Mouse (Mus musculus) kidney, adult 2 months (tissue): Measurements from ENCODE around the gene Ovgp1. TPM values are rescaled to one million over a fixed set of nuclear protein-coding genes. Genes with fewer than 3 reads are reported as not detected.

Source experiments
- DNase-seq: peaks from one replicate; pipeline ENCODE4 v3.0.0; 2021
- H3K27ac ChIP-seq: fragments of 200-500 bp; 2 replicates; pipeline ENCODE4 v1.5.1; 2012; ENCODE audit warnings: low read depth, low read length, control low read depth, inconsistent platforms; ENCODE audit not compliant: insufficient read depth
- H3K27me3 ChIP-seq: fragments of 200-500 bp; replicated peaks from 2 replicates; pipeline ENCODE4 v1.6.1; 2012; ENCODE audit warnings: mild to moderate bottlenecking, moderate library complexity, low read length, inconsistent platforms; ENCODE audit not compliant: control insufficient read depth, insufficient read depth
- H3K36me3 ChIP-seq: fragments of 200-500 bp; 2 replicates; pipeline ENCODE4 v1.6.1; 2012; ENCODE audit warnings: mild to moderate bottlenecking, moderate library complexity, low read length, inconsistent platforms; ENCODE audit not compliant: control insufficient read depth, insufficient read depth
- H3K4me1 ChIP-seq: fragments of 200-500 bp; 2 replicates; pipeline ENCODE4 v1.6.1; 2011; ENCODE audit warnings: low read length; ENCODE audit not compliant: control insufficient read depth, insufficient read depth
- H3K4me3 ChIP-seq: fragments of 200-500 bp; 2 replicates; pipeline ENCODE4 v1.5.1; 2011; ENCODE audit warnings: mild to moderate bottlenecking, low read depth, low read length, control low read depth; ENCODE audit not compliant: insufficient read depth
- CTCF ChIP-seq: fragments of 200-500 bp; conservative IDR thresholded peaks from 2 replicates; pipeline ENCODE4 v1.5.1; 2011; ENCODE audit warnings: low read depth, mild to moderate bottlenecking, control low read depth, low read length, moderate library complexity, mixed read lengths; ENCODE audit not compliant: insufficient read depth, insufficient read length
- POLR2A ChIP-seq: fragments of 200-500 bp; IDR thresholded peaks from one replicate; pipeline ENCODE4 v1.6.1; 2011; ENCODE audit warnings: low read depth, low read length, control low read depth
- WGBS: fragments of 180-500 bp; shearing (Covaris S2); methylation state at CpG from one replicate; pipeline ENCODE4 v1.1.7; 2018; 5-methylcytosine and 5-hydroxymethylcytosine counted together
- polyA plus RNA-seq: library from polyadenylated mRNA; depleted of rRNA; stranded (reverse); fragments of >200 nt; gene quantifications from 2 replicates; pipeline ENCODE4 v1.2.3, GENCODE M21; 2012; rRNA removed

Gene Ovgp1
- 0.69 and 0.72 TPM in 2 replicates for polyA plus RNA-seq

DNA sequence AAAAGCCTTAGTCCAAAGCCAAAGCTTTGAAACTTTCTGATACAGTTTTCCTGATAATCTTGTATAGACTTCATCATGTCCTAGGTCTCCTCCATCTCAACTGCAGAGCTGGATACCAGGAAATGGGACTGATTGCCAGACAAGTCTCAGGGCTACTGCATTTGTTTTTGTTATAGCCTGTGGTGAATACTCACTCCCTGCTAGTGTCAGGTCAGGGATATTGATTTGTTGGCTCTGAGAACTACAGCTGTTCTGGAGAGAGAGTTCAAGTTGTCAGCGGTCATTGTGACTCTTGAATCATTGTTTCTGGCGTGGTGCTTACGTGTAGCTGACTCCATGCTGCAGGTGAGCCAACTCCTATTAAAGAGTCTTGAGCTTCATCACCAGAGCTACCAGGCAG, at the start of gene Ovgp1:
Gene Ovgp1 (plus strand): TSS at position 301 of the 400 bp plus-strand sequence.
- Histone ChIP-seq H3K27ac (no peak within 1 kb of the TSS), H3K4me1 (no peaks in the 10 kb centered on the region), H3K4me3 (no peak within 1 kb of the TSS), H3K36me3 (peaks cover under 1% of the 10 kb centered on the region; the same call in 1 of the 2 replicates), H3K27me3 (no peaks in the 10 kb centered on the region)
- no peak for TF ChIP-seq POLR2A
- TF ChIP-seq CTCF = no peak
- WGBS = 73% methylated on average over 3 of the region's 3 CpGs
- DNase-seq = no peak

DNA sequence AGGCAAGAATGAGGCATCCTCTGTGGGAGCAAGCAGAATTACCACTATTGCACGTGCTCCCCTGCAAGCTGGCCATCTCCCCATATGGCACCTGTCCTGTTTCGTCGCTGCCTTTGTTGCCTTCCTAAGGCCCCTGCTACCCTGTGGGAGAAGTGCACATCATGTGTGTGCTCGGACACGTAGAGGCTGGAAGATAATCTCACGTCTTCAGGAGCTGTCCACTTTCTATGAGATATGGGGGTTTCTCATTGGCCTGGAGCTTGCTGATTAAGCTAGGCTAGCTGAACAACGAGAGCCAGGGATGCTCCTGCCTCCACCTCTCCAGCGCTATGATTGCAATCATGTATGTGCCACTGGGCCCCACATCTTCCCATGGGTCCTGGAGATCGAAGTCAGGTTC, 48.9 kb upstream of the Ovgp1 start:
- Histone ChIP-seq H3K4me3 (no peak overlapping the region), H3K27ac (no peak overlapping the region), H3K4me1 (peaks cover 3% of the 10 kb centered on the region; the same call in 1 of the 2 replicates), H3K36me3 (no peaks in the 10 kb centered on the region), H3K27me3 (no peaks in the 10 kb centered on the region)
- no peak for DNase-seq
- WGBS = 90% methylated on average over 9 of the region's 9 CpGs
- TF ChIP-seq POLR2A = no peak
- no peak for TF ChIP-seq CTCF

DNA sequence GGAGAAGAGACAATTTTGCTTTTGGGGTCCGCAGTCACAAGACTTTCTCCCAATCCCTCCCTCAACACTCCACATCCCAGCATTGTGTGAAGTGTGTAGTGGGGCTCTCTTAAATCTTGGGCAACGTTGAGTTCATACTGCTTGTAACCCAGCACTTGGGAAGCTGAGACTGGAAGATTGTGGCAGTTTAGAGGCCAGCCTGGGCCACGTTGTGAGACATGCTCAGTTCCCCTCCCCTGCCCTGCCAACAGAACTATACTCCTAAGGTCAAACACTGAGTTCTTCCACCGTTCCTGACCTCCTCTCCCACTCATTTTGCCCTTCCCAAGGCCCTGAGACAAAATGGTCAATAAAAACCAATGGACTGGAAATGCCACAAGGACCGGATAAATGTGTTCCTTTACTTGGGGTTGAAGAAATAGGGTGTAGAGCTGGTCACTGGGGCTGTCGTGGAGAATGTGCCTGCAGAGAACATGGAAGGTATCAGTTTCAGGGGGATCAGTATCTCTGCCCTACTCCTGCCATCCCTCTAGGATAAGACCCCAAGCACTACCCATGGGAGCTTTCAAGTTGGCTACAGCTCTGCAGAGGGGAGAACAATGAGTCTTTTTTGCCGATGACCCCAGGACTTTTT, 45.8 kb upstream of the Ovgp1 start:
- TF ChIP-seq CTCF = no peak
- no peak for TF ChIP-seq POLR2A
- no peaks in the 10 kb centered on the region for H3K27me3 ChIP-seq
- 39% methylated on average over 7 of the region's 7 CpGs for WGBS

DNA sequence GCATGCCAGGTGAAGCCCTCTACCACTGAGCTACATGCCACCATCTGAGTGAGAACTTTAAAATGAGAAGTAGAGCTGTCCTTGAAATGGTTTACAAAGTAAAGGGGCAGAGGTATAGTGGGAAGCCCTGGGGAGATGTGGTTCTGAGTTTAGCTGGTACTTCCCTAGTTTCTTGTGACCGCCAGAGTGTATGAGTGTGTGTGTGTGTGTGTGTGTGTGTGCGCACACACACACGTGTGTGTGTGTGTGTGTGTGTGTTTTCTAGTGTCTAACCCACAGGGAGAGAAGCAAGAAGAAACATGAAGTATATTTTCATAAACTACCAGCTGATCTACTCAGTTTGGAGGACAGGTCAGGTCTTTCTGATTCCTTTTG, 45.3 kb upstream of the Ovgp1 start:
- peaks cover 3% of the 10 kb centered on the region; the same call in 1 of the 2 replicates for H3K4me1 ChIP-seq
- TF ChIP-seq POLR2A = no peak
- no peak for TF ChIP-seq CTCF
- H3K36me3 ChIP-seq = no peaks in the 10 kb centered on the region
- DNase-seq = no peak
- H3K27me3 ChIP-seq = no peaks in the 10 kb centered on the region
- H3K27ac ChIP-seq = no peak overlapping the region
- 76% methylated on average over 3 of the region's 3 CpGs for WGBS
- H3K4me3 ChIP-seq = no peak overlapping the region

More for the DNA sequence above, 45.8 kb upstream of the Ovgp1 start:
- peak; percentile 38 for DNase-seq
- Histone ChIP-seq H3K36me3 (no peaks in the 10 kb centered on the region), H3K27ac (no peak overlapping the region), H3K4me3 (no peak overlapping the region), H3K4me1 (peaks cover 3% of the 10 kb centered on the region; the same call in 1 of the 2 replicates)

DNA sequence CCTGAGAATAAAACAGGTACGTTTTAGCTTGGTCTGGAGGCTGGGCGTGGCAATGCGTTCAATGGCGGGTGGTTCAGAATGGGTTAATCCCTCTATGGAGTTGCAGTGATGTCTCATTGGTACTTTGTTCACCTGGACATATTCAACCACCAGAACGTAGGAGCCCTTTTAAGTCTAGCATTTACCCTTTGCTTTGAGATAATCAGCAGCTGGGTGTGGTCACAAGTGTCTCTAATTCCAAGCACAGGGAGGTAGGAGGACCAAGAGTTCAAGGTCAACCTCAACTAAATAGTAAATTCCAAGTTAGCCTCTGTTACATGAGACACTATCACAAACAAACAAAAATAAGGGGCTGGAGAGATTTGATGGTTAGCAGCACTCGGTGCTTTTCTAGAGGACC, 44.7 kb upstream of the Ovgp1 start:
- H3K36me3 ChIP-seq = no peaks in the 10 kb centered on the region
- TF ChIP-seq CTCF = no peak
- no peak for TF ChIP-seq POLR2A
- 87% methylated on average over 6 of the region's 6 CpGs for WGBS

DNA sequence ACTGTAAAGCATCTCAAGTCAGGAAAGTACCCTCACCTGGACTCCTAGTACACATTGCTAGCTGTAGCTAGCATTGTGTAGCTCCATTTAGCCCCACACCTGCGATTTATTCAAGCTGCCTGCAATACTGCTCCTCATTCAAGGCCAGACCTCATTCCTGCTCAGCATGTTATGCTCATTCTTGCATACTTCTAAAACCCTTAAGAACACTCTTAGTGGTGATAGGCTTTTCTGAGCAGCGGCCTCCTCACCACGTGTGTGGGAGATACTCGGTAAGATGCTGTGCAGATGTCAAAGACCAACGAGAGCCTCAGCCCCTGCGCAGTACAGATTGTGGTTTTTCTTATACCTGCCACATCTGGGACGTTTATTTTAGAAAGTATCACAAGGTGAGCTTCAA, 43.7 kb upstream of the Ovgp1 start:
- H3K4me1 ChIP-seq = peaks cover 6% of the 10 kb centered on the region; the same call in 1 of the 2 replicates
- TF ChIP-seq CTCF (no peak), POLR2A (no peak)
- no peaks in the 10 kb centered on the region for H3K36me3 ChIP-seq
- no peak for DNase-seq
- 79% methylated on average over 7 of the region's 7 CpGs for WGBS
- H3K27ac ChIP-seq = no peak overlapping the region
- H3K4me3 ChIP-seq = no peak overlapping the region
- no peaks in the 10 kb centered on the region for H3K27me3 ChIP-seq

More for the DNA sequence above, 44.7 kb upstream of the Ovgp1 start:
- H3K4me3 ChIP-seq = no peak overlapping the region
- no peak overlapping the region for H3K27ac ChIP-seq
- H3K4me1 ChIP-seq = peaks cover 3% of the 10 kb centered on the region; the same call in 1 of the 2 replicates
- no peaks in the 10 kb centered on the region for H3K27me3 ChIP-seq
- DNase-seq = no peak

DNA sequence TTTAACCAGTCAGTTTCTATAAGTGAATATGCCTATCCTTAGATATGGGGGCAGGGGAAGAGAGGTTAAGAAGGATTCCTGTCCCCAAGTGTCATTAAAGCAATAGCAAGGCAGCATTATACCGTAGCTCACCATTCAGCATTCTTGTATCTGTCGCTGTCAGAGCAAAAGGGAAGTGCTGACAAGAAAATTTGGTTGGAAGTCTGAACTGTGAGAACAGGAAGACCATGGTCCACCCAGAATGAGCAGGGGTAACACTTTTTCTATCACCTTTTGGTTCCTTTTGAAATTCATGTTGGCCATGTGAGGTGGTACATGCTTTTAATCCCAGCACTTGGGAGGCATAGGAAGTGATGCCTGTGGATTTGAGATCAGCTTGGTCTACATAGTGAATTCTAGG, 42.4 kb upstream of the Ovgp1 start:
- TF ChIP-seq POLR2A = no peak
- TF ChIP-seq CTCF = no peak
- no peaks in the 10 kb centered on the region for H3K36me3 ChIP-seq
- DNase-seq = no peak
- H3K4me1 ChIP-seq = peaks cover 6% of the 10 kb centered on the region; the same call in 1 of the 2 replicates
- H3K27me3 ChIP-seq = no peaks in the 10 kb centered on the region
- WGBS = 90% methylated on average over 2 of the region's 2 CpGs
- H3K27ac ChIP-seq = no peak overlapping the region
- no peak overlapping the region for H3K4me3 ChIP-seq
